ENCODE assay signal across 19 mouse cellular contexts in genomic region chr1:40800908-40801307, GRCm38 (mm10). TPM values are rescaled to one million over a fixed set of nuclear protein-coding genes. Genes with fewer than 3 reads are reported as not detected.
DNase-seq lines count a peak whose midpoint lies in the region; ATAC-seq lines count a peak whose summit lies in the region.
"Had no signal": no experiment of that assay in that cellular context is flagged by ENCODE, and none has a peak within 500 bp of the region (broad histone marks: within the 10 kb centered on the region; RNA-seq: fewer than 3 reads in every experiment).

No protein-coding gene starts in this region.

- ATAC-seq in megakaryocyte, adult 5-6 weeks (ENCODE audit: poor library complexity, severe bottlenecking): peak; percentile 47; the same call in 1 of the 2 replicates
- no peak for ATAC-seq in cerebellum, adult (ENCODE audit: insufficient number of reproducible peaks, low FRiP score, low TSS enrichment)
- ATAC-seq: CD4-positive, CD25-positive, alpha-beta regulatory T cell, adult 4 months; forebrain, embryonic 15.5 days; hindbrain, embryonic 16.5 days; intestine, embryonic 15.5 days; Patski had no signal

- DNase-seq in 416B (ENCODE audit: low read depth) (peak; percentile 50), MEL-GATA-1-ER (ENCODE audit: extremely low read depth, low read depth) (peak; percentile 32)
- no peak for DNase-seq in right cerebral cortex, adult 18-20 months
- no peak for DNase-seq in lung, postnatal 10 days
- DNase-seq: adrenal gland, postnatal 10 days; cerebellum, adult 18-20 months; cerebellum, adult 9-10 months; cerebellum, postnatal 14 days; embryo, embryonic 11 days; gastrocnemius, postnatal 25 days; heart, postnatal 36 days; kidney, adult 11 months had no signal

RNA-seq across cellular contexts. Expression of gene Tmem182, which starts 4.5 kb away (rescaled TPM):
- total RNA-seq in megakaryocyte, adult 5-6 weeks (2015): not detected in 2 replicates
- total RNA-seq in megakaryocyte, adult 5-6 weeks (2017): not detected in 2 replicates

RNA-seq across cellular contexts. Expression of gene Mfsd9, which starts 10.4 kb away (rescaled TPM):
- 2.3 and 2.4 TPM in 2 replicates for total RNA-seq in megakaryocyte, adult 5-6 weeks (2015)
- 1.8 and 2.4 TPM in 2 replicates for total RNA-seq in megakaryocyte, adult 5-6 weeks (2017)

Comparison
In these comparisons a context has a peak if more than half of its experiments do, and no peak if none do; other contexts are left out.
1. DNase-seq: peak in 416B (single experiment) and MEL-GATA-1-ER (single experiment); none in right cerebral cortex, adult 18-20 months (single experiment) and lung, postnatal 10 days (single experiment).